Mouse (Mus musculus): Measurements from ENCODE around the gene Art4. TPM values are rescaled to one million over a fixed set of nuclear protein-coding genes. Genes with fewer than 3 reads are reported as not detected.

Art4 gene
- polyA plus RNA-seq, 1 experiment from 2014 or later: 0.59 TPM

- Histone ChIP-seq H3K4me1 (replicated peaks) (no peaks in the 10 kb centered on the region), H3K9me3 (no peaks in the 10 kb centered on the region)
- WGBS: 54% methylated on average over 2 of the region's 2 CpGs
Measured at GRCm38 (mm10) chr6:136844903-136845302, 12.6 kb downstream of the Art4 start.

GRCm38 (mm10) chr6:136837323-136837722 is 20.2 kb downstream of the Art4 start:
- Histone ChIP-seq H3K4me3 (no peak overlapping the region), H3K4me1 (replicated peaks) (no peaks in the 10 kb centered on the region), H3K27ac (replicated peaks) (no peak overlapping the region), H3K36me3 (no peaks in the 10 kb centered on the region), H3K9ac (no peak overlapping the region), H3K9me3 (no peaks in the 10 kb centered on the region), H3K4me2 (no peak overlapping the region), H3K27me3 (no peaks in the 10 kb centered on the region)
- no peak for ATAC-seq (ENCODE audit: low read depth)
- WGBS: 86% methylated on average over 3 of the region's 3 CpGs

More at GRCm38 (mm10) chr6:136844903-136845302, 12.6 kb downstream of the Art4 start:
- no peaks in the 10 kb centered on the region for H3K36me3 ChIP-seq
- H3K27me3 ChIP-seq: no peaks in the 10 kb centered on the region
- no peak overlapping the region for H3K4me2 ChIP-seq
- ATAC-seq (ENCODE audit: low read depth): no peak
- H3K9ac ChIP-seq: no peak overlapping the region
- no peak overlapping the region for H3K4me3 ChIP-seq
- no peak overlapping the region for H3K27ac ChIP-seq (replicated peaks)

- H3K9ac ChIP-seq: no peak within 1 kb of the TSS
- WGBS: 56% methylated on average over 4 of the region's 4 CpGs
- no peak for ATAC-seq (ENCODE audit: low read depth)
- peaks cover 12% of the 10 kb centered on the region; the same call in 1 of the 2 replicates for H3K27me3 ChIP-seq
- no peaks in the 10 kb centered on the region for H3K4me1 ChIP-seq (replicated peaks)
- H3K27ac ChIP-seq (replicated peaks): no peak within 1 kb of the TSS
- no peaks in the 10 kb centered on the region for H3K9me3 ChIP-seq
- peak within 1 kb of the TSS; percentile 10; the same call in 1 of the 2 replicates for H3K4me2 ChIP-seq
- no peaks in the 10 kb centered on the region for H3K36me3 ChIP-seq
- H3K4me3 ChIP-seq: peak within 1 kb of the TSS; percentile 12; the same call in 1 of the 2 replicates
Measured at GRCm38 (mm10) chr6:136835352-136835751, 22.2 kb downstream of the Art4 start, which contains the start of gene Smco3. Gene Smco3 (minus strand): TSS chr6:136835452.

- Histone ChIP-seq H3K4me3 (no peak overlapping the region), H3K27ac (replicated peaks) (no peak overlapping the region), H3K27me3 (peaks cover 16% of the 10 kb centered on the region; the same call in 1 of the 2 replicates), H3K9me3 (no peaks in the 10 kb centered on the region), H3K9ac (no peak overlapping the region), H3K4me1 (replicated peaks) (peaks cover 11% of the 10 kb centered on the region), H3K4me2 (no peak overlapping the region), H3K36me3 (no peaks in the 10 kb centered on the region)
- 82% methylated on average over 5 of the region's 5 CpGs for WGBS
- ATAC-seq (ENCODE audit: low read depth): no peak
Measured at GRCm38 (mm10) chr6:136831712-136832111, 25.8 kb downstream of the Art4 start.

- peak overlapping the region; percentile 74 for H3K9ac ChIP-seq
- peak overlapping the region; percentile 67 for H3K4me2 ChIP-seq
- no peaks in the 10 kb centered on the region for H3K9me3 ChIP-seq
- peak overlapping the region; percentile 98 for H3K4me3 ChIP-seq
- peaks cover 16% of the 10 kb centered on the region; the same call in 1 of the 2 replicates for H3K27me3 ChIP-seq
- peak overlapping the region; percentile 91 for H3K27ac ChIP-seq (replicated peaks)
- H3K36me3 ChIP-seq: peaks cover 20% of the 10 kb centered on the region
- WGBS: 39% methylated on average over 4 of the region's 4 CpGs
- peaks cover 15% of the 10 kb centered on the region for H3K4me1 ChIP-seq (replicated peaks)
- 0 out of 2 replicates have a peak, but pooled peaks have one; percentile 9 for ATAC-seq (ENCODE audit: low read depth)
Measured at GRCm38 (mm10) chr6:136828681-136829080, 28.9 kb downstream of the Art4 start.

- Histone ChIP-seq H3K4me1 (replicated peaks) (peaks cover 15% of the 10 kb centered on the region), H3K4me2 (peak within 1 kb of the TSS; percentile 83), H3K36me3 (peaks cover 21% of the 10 kb centered on the region), H3K9me3 (no peaks in the 10 kb centered on the region), H3K27ac (replicated peaks) (peak within 1 kb of the TSS; percentile 91), H3K9ac (peak within 1 kb of the TSS; percentile 98), H3K27me3 (peaks cover 16% of the 10 kb centered on the region; the same call in 1 of the 2 replicates), H3K4me3 (peak within 1 kb of the TSS; percentile 98)
- under 1% methylated on average over 45 of the region's 45 CpGs for WGBS
- ATAC-seq (ENCODE audit: low read depth): peak; percentile 100
Measured at GRCm38 (mm10) chr6:136827881-136828561, 29.5 kb downstream of the Art4 start, which contains the start of gene Wbp11. Gene Wbp11 (minus strand): TSS chr6:136828233.

- Histone ChIP-seq H3K9me3 (no peaks in the 10 kb centered on the region), H3K4me1 (replicated peaks) (peaks cover 15% of the 10 kb centered on the region), H3K27ac (replicated peaks) (peak within 1 kb of the TSS; percentile 91), H3K27me3 (peaks cover 16% of the 10 kb centered on the region; the same call in 1 of the 2 replicates), H3K9ac (peak within 1 kb of the TSS; percentile 98), H3K4me2 (peak within 1 kb of the TSS; percentile 83), H3K36me3 (peaks cover 27% of the 10 kb centered on the region), H3K4me3 (peak within 1 kb of the TSS; percentile 98)
- ATAC-seq (ENCODE audit: low read depth): no peak
- under 1% methylated on average over 34 of the region's 34 CpGs for WGBS
Measured at GRCm38 (mm10) chr6:136827516-136827880, 30.0 kb downstream of the Art4 start, which contains the start of gene BC049715. Gene BC049715 (plus strand): TSS chr6:136827626.

- Histone ChIP-seq H3K36me3 (peaks cover 30% of the 10 kb centered on the region), H3K4me2 (peak overlapping the region; percentile 83), H3K9me3 (no peaks in the 10 kb centered on the region), H3K27ac (replicated peaks) (peak overlapping the region; percentile 67; the same call in 1 of the 2 replicates), H3K4me3 (peak overlapping the region; percentile 98), H3K9ac (peak overlapping the region; percentile 98), H3K4me1 (replicated peaks) (peaks cover 15% of the 10 kb centered on the region), H3K27me3 (peaks cover 16% of the 10 kb centered on the region; the same call in 1 of the 2 replicates)
- ATAC-seq (ENCODE audit: low read depth): no peak
- 22% methylated on average over 7 of the region's 7 CpGs for WGBS
Measured at GRCm38 (mm10) chr6:136827116-136827515, 30.4 kb downstream of the Art4 start.

- Histone ChIP-seq H3K4me3 (no peak overlapping the region), H3K36me3 (peaks cover 52% of the 10 kb centered on the region), H3K4me1 (replicated peaks) (peaks cover 15% of the 10 kb centered on the region), H3K27ac (replicated peaks) (no peak overlapping the region), H3K9me3 (no peaks in the 10 kb centered on the region), H3K9ac (no peak overlapping the region), H3K4me2 (no peak overlapping the region), H3K27me3 (0 out of 2 replicates have a peak, but pooled peaks cover under 1% of the 10 kb centered on the region)
- ATAC-seq (ENCODE audit: low read depth): no peak
- WGBS: 95% methylated on average over 8 of the region's 8 CpGs
Measured at GRCm38 (mm10) chr6:136824987-136825386, 32.5 kb downstream of the Art4 start.

GRCm38 (mm10) chr6:136821086-136821485 is 36.4 kb downstream of the Art4 start:
- peaks cover 88% of the 10 kb centered on the region for H3K36me3 ChIP-seq
- no peak overlapping the region for H3K27ac ChIP-seq (replicated peaks)
- no peak overlapping the region for H3K9ac ChIP-seq
- H3K9me3 ChIP-seq: no peaks in the 10 kb centered on the region
- H3K4me1 ChIP-seq (replicated peaks): no peaks in the 10 kb centered on the region
- no peak overlapping the region for H3K4me2 ChIP-seq
- no peak overlapping the region for H3K4me3 ChIP-seq
- H3K27me3 ChIP-seq: no peaks in the 10 kb centered on the region
- 94% methylated on average over 18 of the region's 18 CpGs for WGBS
- ATAC-seq (ENCODE audit: low read depth): no peak

GRCm38 (mm10) chr6:136820381-136820780 is 37.2 kb downstream of the Art4 start:
- ATAC-seq (ENCODE audit: low read depth): no peak

GRCm38 (mm10) chr6:136817549-136817948 is 40.0 kb downstream of the Art4 start:
- WGBS: 91% methylated on average over 3 of the region's 3 CpGs
- Histone ChIP-seq H3K27ac (replicated peaks) (no peak overlapping the region), H3K4me1 (replicated peaks) (no peaks in the 10 kb centered on the region), H3K4me2 (no peak overlapping the region), H3K36me3 (peaks cover 93% of the 10 kb centered on the region), H3K9me3 (no peaks in the 10 kb centered on the region), H3K27me3 (no peaks in the 10 kb centered on the region), H3K9ac (no peak overlapping the region), H3K4me3 (no peak overlapping the region)
- no peak for ATAC-seq (ENCODE audit: low read depth)

More at GRCm38 (mm10) chr6:136820381-136820780, 37.2 kb downstream of the Art4 start:
- no peaks in the 10 kb centered on the region for H3K4me1 ChIP-seq (replicated peaks)
- no peak overlapping the region for H3K4me3 ChIP-seq
- H3K36me3 ChIP-seq: peaks cover 90% of the 10 kb centered on the region
- no peak overlapping the region for H3K27ac ChIP-seq (replicated peaks)
- no peak overlapping the region for H3K9ac ChIP-seq
- no peaks in the 10 kb centered on the region for H3K27me3 ChIP-seq
- 97% methylated on average over 21 of the region's 21 CpGs for WGBS
- H3K4me2 ChIP-seq: no peak overlapping the region
- no peaks in the 10 kb centered on the region for H3K9me3 ChIP-seq
